Mouse (Mus musculus): ENCODE results near the gene Vars. TPM values are rescaled to one million over a fixed set of nuclear protein-coding genes. Genes with fewer than 3 reads are reported as not detected.
"Not testable (repeated sequence)": the region's sequence is repeated elsewhere in the genome, so short reads cannot be mapped to it uniquely, and the experiment has no call there.

Gene Vars
- polyA plus RNA-seq, 1 experiment from 2014 or later = 171 TPM

DNA sequence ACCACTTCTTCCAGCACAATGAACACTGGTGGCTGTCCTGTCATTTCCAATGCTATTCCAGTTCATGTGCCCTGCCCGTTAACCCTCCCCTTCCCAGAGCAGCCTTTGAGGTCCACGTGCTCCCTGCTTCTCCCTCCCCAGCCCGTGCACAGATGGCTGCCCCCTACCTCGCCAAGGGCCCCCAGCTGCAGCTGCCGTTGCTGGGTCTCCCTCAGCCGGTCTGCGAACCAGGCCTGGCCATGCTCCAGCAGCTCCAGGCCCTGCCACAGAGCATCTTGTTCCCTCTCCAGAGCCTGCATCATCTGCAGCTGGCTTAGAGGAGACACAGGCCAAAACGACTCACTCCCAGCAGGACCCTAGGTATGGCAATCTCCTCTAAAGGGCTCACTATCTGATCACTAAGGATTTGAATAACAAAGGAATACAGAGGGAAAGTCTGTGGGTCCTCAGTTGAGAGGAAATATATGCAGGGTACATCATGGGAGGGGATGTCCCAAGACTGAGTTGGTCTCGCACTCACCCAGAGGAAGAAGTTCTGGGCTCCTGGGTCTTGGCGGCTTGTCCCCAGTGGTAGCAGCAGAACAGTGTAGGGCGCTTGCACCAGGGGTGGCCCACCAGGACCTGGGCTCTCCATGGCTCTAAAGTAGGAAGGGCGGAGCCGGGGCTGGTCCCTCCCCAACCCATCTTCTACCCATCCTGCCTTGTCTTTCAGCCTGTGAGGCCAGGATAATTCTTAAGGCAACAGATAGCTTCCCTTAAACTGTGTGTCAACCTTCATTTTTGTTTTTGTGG lies 26.7 kb downstream of the Vars start, which contains the start of gene Sapcd1:
Gene Sapcd1, minus strand, starts transcription at position 740 of the 792 bp plus-strand sequence.
- Histone ChIP-seq H3K4me2 (peak within 1 kb of the TSS; percentile 18), H3K9me3 (no peaks in the 10 kb centered on the region), H3K4me1 (replicated peaks) (peaks cover 17% of the 10 kb centered on the region), H3K27me3 (no peaks in the 10 kb centered on the region), H3K4me3 (replicated peaks) (peak within 1 kb of the TSS; percentile 12; the same call in 1 of the 2 replicates), H3K9ac (replicated peaks) (0 out of 2 replicates have a peak within 1 kb of the TSS, but pooled peaks have one; percentile 8), H3K27ac (peak within 1 kb of the TSS; percentile 63), H3K36me3 (no peaks in the 10 kb centered on the region)
- WGBS = 34% methylated on average over 13 of the region's 13 CpGs
- 0 out of 2 replicates have a peak, but pooled peaks have one; percentile 50 for ATAC-seq (ENCODE audit: insufficient number of reproducible peaks, insufficient read depth, low FRiP score, low TSS enrichment, low read depth)

DNA sequence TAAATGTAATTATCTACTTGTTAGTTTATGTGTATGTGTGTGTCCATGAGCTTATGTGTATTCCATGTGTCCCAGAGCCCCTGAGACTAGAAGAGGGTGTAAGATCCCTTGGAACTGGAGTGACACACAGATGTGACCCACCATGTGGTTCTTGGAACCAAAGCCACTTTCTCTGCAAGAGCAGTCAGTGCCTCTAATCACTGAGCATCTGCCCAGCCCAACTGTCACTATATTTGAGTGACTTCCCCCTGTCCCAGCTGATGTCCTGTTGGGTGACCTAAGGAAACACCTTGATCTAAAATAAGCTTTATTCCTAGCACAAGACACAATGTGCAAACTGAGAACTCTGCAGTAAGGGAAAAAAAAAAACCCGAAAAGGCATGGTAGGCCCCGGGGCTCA lies 27.5 kb downstream of the Vars start:
- no peak for ATAC-seq (ENCODE audit: insufficient number of reproducible peaks, insufficient read depth, low FRiP score, low TSS enrichment, low read depth)
- H3K9me3 ChIP-seq = no peaks in the 10 kb centered on the region
- no peaks in the 10 kb centered on the region for H3K27me3 ChIP-seq
- no peak overlapping the region for H3K27ac ChIP-seq
- WGBS = 66% methylated on average over 2 of the region's 2 CpGs
- H3K4me2 ChIP-seq = no peak overlapping the region
- H3K9ac ChIP-seq (replicated peaks) = no peak overlapping the region
- peaks cover 17% of the 10 kb centered on the region for H3K4me1 ChIP-seq (replicated peaks)
- H3K36me3 ChIP-seq = no peaks in the 10 kb centered on the region
- H3K4me3 ChIP-seq (replicated peaks) = no peak overlapping the region

DNA sequence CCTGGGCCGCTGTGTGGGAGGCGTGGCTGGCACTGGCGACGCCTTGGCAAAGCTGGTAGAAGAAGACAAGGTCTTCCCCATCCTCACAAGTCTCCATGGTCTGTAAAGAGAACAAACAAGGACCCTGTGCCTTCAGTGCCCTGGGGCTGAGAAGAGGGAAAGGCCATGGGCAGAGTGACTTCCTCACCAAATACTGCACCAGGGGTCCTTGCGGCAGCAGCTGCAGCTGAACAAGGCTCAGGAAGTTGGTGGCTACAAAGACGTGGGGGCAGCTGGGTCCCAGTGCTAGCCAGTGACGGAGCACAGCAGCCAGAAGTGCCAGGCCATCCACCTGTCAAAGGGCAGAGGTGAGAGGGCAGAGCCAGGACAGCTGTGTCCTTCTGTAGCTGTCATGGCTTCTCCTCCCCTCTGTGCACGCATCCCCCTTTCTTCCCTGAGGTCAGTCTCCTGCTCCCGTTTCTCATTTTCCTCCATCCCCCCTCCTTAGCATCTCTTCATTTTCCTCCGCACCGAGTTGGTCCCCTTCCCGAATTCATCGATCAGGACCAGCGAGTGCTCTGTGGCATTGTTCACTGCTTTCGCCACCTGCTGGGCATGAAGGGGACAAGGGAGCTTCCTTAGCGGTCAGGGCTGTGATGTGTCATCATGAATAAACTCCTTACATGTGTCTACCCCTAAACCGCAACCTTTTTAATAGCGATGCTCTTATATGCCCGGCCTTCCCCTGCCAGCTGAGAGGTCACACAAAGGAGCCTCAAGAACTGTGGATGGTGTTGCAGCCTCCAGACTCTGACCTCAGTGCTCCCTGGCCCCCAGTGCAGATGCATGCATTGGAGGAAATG lies 29.1 kb downstream of the Vars start:
- Histone ChIP-seq H3K9me3 (no peaks in the 10 kb centered on the region), H3K4me2 (no peak overlapping the region), H3K4me3 (replicated peaks) (no peak overlapping the region), H3K9ac (replicated peaks) (no peak overlapping the region), H3K36me3 (no peaks in the 10 kb centered on the region), H3K4me1 (replicated peaks) (peaks cover 17% of the 10 kb centered on the region), H3K27me3 (no peaks in the 10 kb centered on the region), H3K27ac (no peak overlapping the region)
- 41% methylated on average over 19 of the region's 19 CpGs for WGBS
- no peak for ATAC-seq (ENCODE audit: insufficient number of reproducible peaks, insufficient read depth, low FRiP score, low TSS enrichment, low read depth)

DNA sequence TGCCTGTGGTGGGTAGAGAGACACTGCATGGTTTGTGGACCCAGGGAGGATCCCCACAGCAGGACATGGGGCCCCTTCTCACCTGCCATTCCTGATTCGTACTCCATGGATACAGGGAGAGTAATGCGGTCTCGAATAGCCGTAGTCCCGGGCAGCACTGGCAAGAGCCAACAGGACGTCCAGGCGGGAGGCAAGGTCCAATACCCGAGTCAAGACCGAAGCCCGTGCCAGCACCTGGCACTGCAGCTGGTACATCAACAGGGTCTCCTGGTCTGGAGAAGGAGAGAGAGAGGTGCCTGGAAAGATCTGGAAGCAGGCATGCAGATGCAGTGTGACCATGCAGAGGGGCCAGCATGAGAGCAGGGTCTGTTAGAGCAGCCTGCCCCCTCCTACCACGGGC lies 30.5 kb downstream of the Vars start:
- ATAC-seq (ENCODE audit: insufficient number of reproducible peaks, insufficient read depth, low FRiP score, low TSS enrichment, low read depth) = no peak
- no peaks in the 10 kb centered on the region for H3K27me3 ChIP-seq
- no peak overlapping the region for H3K27ac ChIP-seq
- H3K36me3 ChIP-seq = no peaks in the 10 kb centered on the region
- H3K9ac ChIP-seq (replicated peaks) = 0 out of 2 replicates have a peak overlapping the region, but pooled peaks have one; percentile 23
- no peak overlapping the region for H3K4me3 ChIP-seq (replicated peaks)
- H3K9me3 ChIP-seq = no peaks in the 10 kb centered on the region
- 88% methylated on average over 11 of the region's 11 CpGs for WGBS
- peaks cover 13% of the 10 kb centered on the region for H3K4me1 ChIP-seq (replicated peaks)
- no peak overlapping the region for H3K4me2 ChIP-seq

DNA sequence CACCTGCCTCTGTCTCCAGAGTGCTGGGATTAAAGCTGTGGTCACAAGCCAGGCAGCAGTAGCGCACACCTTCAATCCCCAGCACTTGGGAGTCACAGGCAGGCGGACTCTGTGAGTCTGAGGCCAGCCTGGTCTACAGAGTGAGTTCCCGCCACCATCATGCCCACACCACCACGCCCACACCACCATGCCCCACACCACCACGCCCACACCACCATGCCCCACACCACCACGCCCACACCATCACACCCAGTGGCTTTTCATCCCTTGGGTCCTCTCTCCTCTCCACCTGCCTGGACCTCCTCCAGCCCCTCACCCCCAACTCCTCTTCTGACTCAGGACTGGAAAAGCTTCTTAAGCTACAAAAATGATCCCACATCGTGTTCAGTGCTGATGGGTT lies 31.1 kb downstream of the Vars start:
- H3K4me2 ChIP-seq = no peak overlapping the region
- peaks cover 12% of the 10 kb centered on the region for H3K4me1 ChIP-seq (replicated peaks)
- H3K9me3 ChIP-seq = no peaks in the 10 kb centered on the region
- no peak overlapping the region for H3K27ac ChIP-seq
- no peaks in the 10 kb centered on the region for H3K27me3 ChIP-seq
- no peaks in the 10 kb centered on the region for H3K36me3 ChIP-seq
- no peak overlapping the region for H3K4me3 ChIP-seq (replicated peaks)
- ATAC-seq (ENCODE audit: insufficient number of reproducible peaks, insufficient read depth, low FRiP score, low TSS enrichment, low read depth) = no peak
- H3K9ac ChIP-seq (replicated peaks) = no peak overlapping the region
- WGBS = 85% methylated on average over 7 of the region's 7 CpGs

DNA sequence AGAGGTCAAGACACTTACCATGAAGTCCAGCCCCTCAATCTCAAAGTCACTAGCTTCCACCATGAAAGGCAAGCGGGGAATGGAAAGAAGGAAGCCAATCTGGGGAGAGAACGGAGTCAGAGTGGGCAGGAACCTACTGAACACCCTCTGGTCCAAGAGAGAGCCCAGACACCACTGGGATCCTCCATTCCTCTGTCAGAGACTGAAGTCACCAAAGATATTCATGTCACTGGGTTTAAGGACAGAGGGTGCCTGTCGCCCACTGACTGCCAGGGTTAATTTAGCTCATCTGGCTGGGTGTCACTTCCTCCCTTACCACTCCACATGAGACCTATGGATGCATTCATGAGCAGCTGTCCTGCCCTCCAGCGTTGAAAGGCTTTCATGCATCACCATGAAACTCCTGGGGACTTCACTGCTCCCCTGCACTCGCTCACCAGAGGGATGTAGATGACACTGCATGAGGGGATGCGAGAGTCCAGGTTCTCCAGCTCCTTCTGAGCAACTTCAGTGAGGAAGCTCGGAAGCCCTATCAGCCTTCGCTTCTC lies 31.6 kb downstream of the Vars start:
- Histone ChIP-seq H3K4me1 (replicated peaks) (peaks cover 8% of the 10 kb centered on the region), H3K36me3 (no peaks in the 10 kb centered on the region), H3K27ac (no peak overlapping the region), H3K4me2 (no peak overlapping the region), H3K4me3 (replicated peaks) (no peak overlapping the region), H3K9me3 (no peaks in the 10 kb centered on the region), H3K9ac (replicated peaks) (no peak overlapping the region), H3K27me3 (no peaks in the 10 kb centered on the region)
- no peak for ATAC-seq (ENCODE audit: insufficient number of reproducible peaks, insufficient read depth, low FRiP score, low TSS enrichment, low read depth)
- WGBS = 69% methylated on average over 8 of the region's 8 CpGs

DNA sequence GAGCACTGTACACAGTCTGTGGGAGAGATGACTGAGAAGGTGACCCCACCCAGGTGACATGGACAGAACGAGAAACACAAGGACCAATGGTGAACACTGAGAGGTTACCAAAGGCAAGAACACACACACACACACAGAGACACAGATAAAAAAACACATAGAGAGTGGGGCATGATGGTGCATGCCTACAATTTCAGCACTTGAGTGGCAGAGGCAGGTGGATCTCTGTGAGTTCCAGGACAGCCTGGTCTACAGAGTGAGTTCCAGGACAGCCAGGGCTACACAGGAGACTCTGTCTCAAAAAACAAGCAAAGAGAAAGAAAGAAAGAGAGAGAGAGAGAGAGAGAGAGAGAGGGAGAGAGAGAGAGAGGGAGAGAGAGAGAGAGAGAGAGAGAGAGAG lies 32.9 kb downstream of the Vars start:
- 80% methylated on average over 1 of the region's 1 CpGs for whole genome bisulfite sequencing
- ATAC-seq (ENCODE audit: insufficient number of reproducible peaks, insufficient read depth, low FRiP score, low TSS enrichment, low read depth); H3K27me3 ChIP-seq: not testable (repeated sequence)

DNA sequence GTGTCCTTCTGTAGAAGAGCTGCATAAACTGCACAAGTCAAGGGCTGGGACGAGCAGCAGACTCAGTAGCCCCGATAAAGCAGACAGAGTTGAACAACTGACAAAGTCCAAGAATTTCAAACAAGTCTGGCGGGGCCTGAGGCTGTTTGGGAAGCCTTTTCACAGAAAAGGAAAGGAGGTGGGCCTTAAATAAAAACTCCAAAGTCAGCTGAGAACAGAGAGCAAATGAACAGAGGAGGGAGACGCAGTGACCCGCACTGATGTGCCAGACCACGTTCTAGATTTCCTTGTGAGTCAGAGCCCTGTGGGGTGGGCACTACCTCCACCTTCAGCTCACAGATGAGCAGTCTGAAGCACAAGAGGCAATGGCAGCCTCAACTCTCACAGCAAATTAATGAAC lies 34.1 kb downstream of the Vars start:
- H3K27ac ChIP-seq = no peak overlapping the region
- peaks cover 2% of the 10 kb centered on the region; the same call in 1 of the 2 replicates for H3K4me1 ChIP-seq (replicated peaks)
- H3K36me3 ChIP-seq = no peaks in the 10 kb centered on the region
- WGBS = 82% methylated on average over 6 of the region's 6 CpGs
- no peaks in the 10 kb centered on the region for H3K27me3 ChIP-seq
- H3K9me3 ChIP-seq = no peaks in the 10 kb centered on the region
- no peak for ATAC-seq (ENCODE audit: insufficient number of reproducible peaks, insufficient read depth, low FRiP score, low TSS enrichment, low read depth)
- no peak overlapping the region for H3K4me3 ChIP-seq (replicated peaks)
- no peak overlapping the region for H3K4me2 ChIP-seq
- H3K9ac ChIP-seq (replicated peaks) = no peak overlapping the region

More for the DNA sequence above, 32.9 kb downstream of the Vars start:
- H3K9me3 ChIP-seq; H3K4me1 ChIP-seq (replicated peaks); H3K4me2 ChIP-seq; H3K9ac ChIP-seq (replicated peaks); H3K27ac ChIP-seq; H3K4me3 ChIP-seq (replicated peaks); H3K36me3 ChIP-seq: not testable (repeated sequence)

DNA sequence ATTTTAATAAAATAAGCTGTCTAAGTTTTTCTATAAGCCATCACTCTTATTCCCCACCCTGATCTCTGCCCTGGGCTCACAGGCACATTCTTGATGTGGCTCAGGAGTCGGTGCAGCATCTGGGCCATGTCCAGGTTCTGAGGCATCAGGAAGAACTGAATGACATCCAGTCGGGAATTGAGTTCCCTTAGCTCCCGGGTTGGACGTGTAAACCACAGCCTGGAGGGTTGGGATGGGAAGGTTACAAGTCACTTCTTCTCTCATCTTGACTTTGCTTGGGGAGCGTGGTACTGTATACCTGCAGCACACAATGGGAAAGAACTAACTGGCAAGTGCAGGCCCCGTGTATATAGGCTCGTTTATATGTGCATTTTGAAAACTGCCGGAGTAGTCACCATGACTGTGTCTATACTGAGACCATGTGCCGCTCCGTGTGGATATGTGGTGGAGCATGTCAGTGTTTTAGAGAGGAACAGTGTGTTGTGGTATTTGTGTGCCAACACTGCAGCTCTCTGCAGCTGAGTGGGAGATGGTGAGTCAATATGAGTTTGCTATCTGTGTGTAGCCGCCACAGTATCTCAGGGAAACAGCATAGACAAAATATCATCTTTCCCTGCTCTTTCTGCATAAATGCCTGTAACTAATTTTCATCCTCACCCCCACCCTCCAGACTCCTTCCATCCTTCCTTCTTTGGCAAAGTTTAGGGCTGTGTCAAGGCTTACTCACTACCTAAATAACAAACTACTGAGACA lies 38.5 kb downstream of the Vars start:
- Histone ChIP-seq H3K36me3 (no peaks in the 10 kb centered on the region), H3K27ac (no peak overlapping the region), H3K4me2 (no peak overlapping the region), H3K4me3 (replicated peaks) (no peak overlapping the region), H3K4me1 (replicated peaks) (no peaks in the 10 kb centered on the region), H3K9ac (replicated peaks) (no peak overlapping the region), H3K9me3 (no peaks in the 10 kb centered on the region), H3K27me3 (no peaks in the 10 kb centered on the region)
- WGBS = 85% methylated on average over 11 of the region's 11 CpGs
- ATAC-seq (ENCODE audit: insufficient number of reproducible peaks, insufficient read depth, low FRiP score, low TSS enrichment, low read depth) = no peak

DNA sequence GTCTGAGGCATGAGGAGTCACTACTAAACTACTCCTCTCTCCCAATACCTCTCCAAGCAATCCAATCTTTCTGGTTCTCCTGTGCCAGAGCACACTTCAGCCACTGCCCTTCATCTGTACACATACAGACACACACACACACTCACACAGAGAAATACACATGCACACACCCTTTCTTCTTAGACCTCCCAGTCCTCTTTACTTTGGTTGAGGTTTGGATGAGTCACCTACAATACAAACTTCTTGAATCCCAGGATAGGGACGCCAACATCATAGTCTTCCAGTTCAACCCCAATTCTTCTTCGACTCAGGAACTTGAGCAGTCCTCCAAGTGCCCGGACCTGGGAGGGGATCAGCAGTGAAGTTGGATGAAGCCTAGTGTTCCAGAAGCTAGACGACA lies 43.0 kb downstream of the Vars start:
- WGBS = 78% methylated on average over 4 of the region's 4 CpGs
- Histone ChIP-seq H3K4me3 (replicated peaks) (no peak overlapping the region), H3K4me1 (replicated peaks) (peaks cover 26% of the 10 kb centered on the region), H3K27ac (no peak overlapping the region), H3K9ac (replicated peaks) (no peak overlapping the region), H3K36me3 (no peaks in the 10 kb centered on the region), H3K4me2 (no peak overlapping the region), H3K27me3 (no peaks in the 10 kb centered on the region), H3K9me3 (no peaks in the 10 kb centered on the region)
- ATAC-seq (ENCODE audit: insufficient number of reproducible peaks, insufficient read depth, low FRiP score, low TSS enrichment, low read depth) = no peak

All from limb, embryonic 12.5 days (tissue).